Mouse (Mus musculus) MEL (cell line): ENCODE measurements around the gene Mrps34. TPM values are rescaled to one million over a fixed set of nuclear protein-coding genes. Genes with fewer than 3 reads are reported as not detected.

Source experiments
- DNase-seq: peaks from one replicate; pipeline ENCODE4 v3.0.0; 2011; ENCODE audit warnings: low read depth, low spot score
- H3K27ac ChIP-seq: 2 replicates; pipeline ENCODE4 v1.5.1; 2012; ENCODE audit warnings: low read depth, mild to moderate bottlenecking, control low read depth, low read length, moderate library complexity; ENCODE audit not compliant: control insufficient read depth
- H3K27me3 ChIP-seq, 2 experiments: fragments of 150-350 bp in 1 of 2; sonication (generic) in 1 of 2; 2 replicates each; pipeline ENCODE4 v1.6.1; 2012; ENCODE audit warnings: low read length in 2 of 2, mild to moderate bottlenecking in 2 of 2, improper control_type of control experiment in 1 of 2, moderate library complexity in 1 of 2; ENCODE audit not compliant: insufficient read depth in 2 of 2, control insufficient read depth in 1 of 2
- H3K36me3 ChIP-seq, 2 experiments: 2 replicates each; pipeline ENCODE4 v1.6.1; 2012 to 2014; ENCODE audit warnings: low read length in 2 of 2, improper control_type of control experiment in 1 of 2, inconsistent platforms in 1 of 2, mild to moderate bottlenecking in 1 of 2; ENCODE audit not compliant: insufficient read depth in 2 of 2, control insufficient read depth in 1 of 2
- H3K4me1 ChIP-seq, 2 experiments: fragments of 150-350 bp in 1 of 2; sonication (generic) in 1 of 2; 2 replicates each; pipeline ENCODE4 v1.6.1; 2012; ENCODE audit warnings: low read length in 2 of 2, improper control_type of control experiment in 1 of 2, mild to moderate bottlenecking in 1 of 2; ENCODE audit not compliant: insufficient read depth in 2 of 2, control insufficient read depth in 1 of 2
- H3K4me3 ChIP-seq, 2 experiments: fragments of 150-350 bp in 1 of 2; sonication (generic) in 1 of 2; 2 replicates each; pipeline ENCODE4 v1.5.1; 2012; ENCODE audit warnings: low read depth in 2 of 2, low read length in 2 of 2, mild to moderate bottlenecking in 2 of 2, moderate library complexity in 2 of 2, control low read depth in 1 of 2, improper control_type of control experiment in 1 of 2; ENCODE audit not compliant: control insufficient read depth in 1 of 2, insufficient read depth in 1 of 2
- H3K79me2 ChIP-seq: 2 replicates; pipeline ENCODE4 v1.6.1; 2012; ENCODE audit warnings: mild to moderate bottlenecking, low read length, moderate library complexity; ENCODE audit not compliant: control insufficient read depth, poor library complexity, insufficient read depth
- H3K9ac ChIP-seq: 2 replicates; pipeline ENCODE4 v1.6.1; 2012; ENCODE audit warnings: low read depth, mild to moderate bottlenecking, control low read depth, low read length, moderate library complexity; ENCODE audit not compliant: control insufficient read depth, poor library complexity, severe bottlenecking
- H3K9me3 ChIP-seq: fragments of 150-350 bp; sonication (generic); replicated peaks from 2 replicates; pipeline ENCODE4 v1.6.1; 2012; ENCODE audit warnings: mild to moderate bottlenecking, low read length, improper control_type of control experiment, moderate library complexity; ENCODE audit not compliant: insufficient read depth
- CHD1 ChIP-seq: IDR thresholded peaks from 2 replicates; pipeline ENCODE4 v1.6.1; 2012; ENCODE audit warnings: low read depth, mild to moderate bottlenecking, inconsistent platforms, low read length, improper control_type of control experiment
- MAFK ChIP-seq: IDR thresholded peaks from 2 replicates; pipeline ENCODE4 v1.6.1; 2011; ENCODE audit warnings: low read depth, mild to moderate bottlenecking, low read length, improper control_type of control experiment, borderline replicate concordance
- MAX ChIP-seq: IDR thresholded peaks from 2 replicates; pipeline ENCODE4 v1.6.1; 2011; ENCODE audit warnings: low read length, improper control_type of control experiment
- MAZ ChIP-seq: IDR thresholded peaks from 2 replicates; pipeline ENCODE4 v1.6.1; 2012; ENCODE audit warnings: low read depth, mild to moderate bottlenecking, inconsistent platforms, low read length, improper control_type of control experiment
- MYC ChIP-seq: IDR thresholded peaks from 2 replicates; pipeline ENCODE4 v1.6.1; 2011; ENCODE audit warnings: low read depth, mild to moderate bottlenecking, low read length, improper control_type of control experiment, moderate library complexity
- POLR2A ChIP-seq, 2 experiments: IDR thresholded peaks; 2 replicates each; pipeline ENCODE4 v1.6.1; 2011 to 2012; ENCODE audit warnings: low read length in 2 of 2, mild to moderate bottlenecking in 2 of 2, control low read depth in 1 of 2, improper control_type of control experiment in 1 of 2, low read depth in 1 of 2, moderate library complexity in 1 of 2; ENCODE audit not compliant: control insufficient read depth in 1 of 2, insufficient read depth in 1 of 2, poor library complexity in 1 of 2
- POLR2AphosphoS2 ChIP-seq: IDR thresholded peaks from 2 replicates; pipeline ENCODE4 v1.6.1; 2011; ENCODE audit warnings: low read length, improper control_type of control experiment
- RAD21 ChIP-seq: IDR thresholded peaks from 2 replicates; pipeline ENCODE4 v1.6.1; 2011; ENCODE audit warnings: mild to moderate bottlenecking, low read depth, low read length, improper control_type of control experiment
- SMC3 ChIP-seq: IDR thresholded peaks from 2 replicates; pipeline ENCODE4 v1.6.1; 2011; ENCODE audit warnings: low read depth, low read length, improper control_type of control experiment
- USF2 ChIP-seq, 2 experiments: IDR thresholded peaks; 2 replicates each; pipeline ENCODE4 v1.6.1; 2011 to 2012; ENCODE audit warnings: improper control_type of control experiment in 2 of 2, low read length in 2 of 2, borderline replicate concordance in 1 of 2, inconsistent platforms in 1 of 2, low read depth in 1 of 2, mild to moderate bottlenecking in 1 of 2; ENCODE audit not compliant: insufficient read depth in 1 of 2
- polyA plus RNA-seq, 2 experiments: library from polyadenylated mRNA; stranded (reverse) in 1 of 2; unstranded in 1 of 2; fragments of >175 nt in 1 of 2; fragments of >200 nt in 1 of 2; gene quantifications; 2 replicates each; pipeline versions ENCODE4 v1.2.1 to v1.2.4; 2012; ENCODE audit warnings: low replicate concordance in 2 of 2, low read depth in 1 of 2; ENCODE audit not compliant: insufficient read length in 2 of 2, insufficient read depth in 1 of 2, missing spikeins in 1 of 2
- total RNA-seq: library from RNA; depleted of rRNA; stranded (reverse); fragments of 300-350 nt; gene quantifications from 2 replicates; pipeline ENCODE4 v1.2.3, GENCODE M21; 2012

The Mrps34 gene
- total and polyA plus RNA-seq, 3 experiments: 74.8 to 82.0 TPM; not detected in 1

DNA sequence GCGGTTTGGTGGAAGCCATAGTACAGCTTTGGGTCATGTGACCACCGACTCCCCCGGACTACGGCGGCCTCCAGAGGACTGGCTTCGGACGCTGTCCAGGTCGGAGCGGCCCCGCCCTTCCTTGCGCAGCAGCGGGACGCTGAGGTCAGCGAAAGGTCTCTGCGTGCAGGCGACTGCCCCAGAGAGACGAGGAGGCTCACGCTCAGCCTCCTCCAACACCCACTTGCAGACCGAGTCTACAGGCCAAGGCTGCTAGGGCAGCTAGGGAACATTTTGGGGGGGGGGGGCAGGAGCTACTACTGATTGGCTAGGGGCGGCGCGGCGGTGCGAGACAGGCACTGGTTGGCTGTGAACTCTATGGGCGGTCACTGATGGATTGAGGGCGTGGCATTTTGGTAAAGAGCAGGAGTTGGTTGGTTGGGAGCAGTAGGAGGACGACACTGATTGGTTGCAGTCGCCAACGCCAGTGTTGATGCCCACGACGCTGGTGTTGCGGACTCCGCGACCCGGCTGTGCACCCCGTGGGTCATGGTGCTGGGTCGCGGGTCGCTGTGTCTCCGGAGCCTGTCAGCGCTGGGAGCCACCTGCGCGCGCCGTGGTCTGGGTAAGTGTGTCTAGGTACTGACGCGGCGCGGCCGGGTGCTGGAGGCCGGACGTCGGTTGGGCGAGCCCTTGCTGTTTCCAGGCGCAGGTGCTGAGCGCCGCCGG lies 44.7 kb upstream of the Mrps34 start, which contains the start of gene Fahd1 (continued):
- TF ChIP-seq RAD21 (no peak), MYC (0 out of 2 replicates have a peak, but pooled peaks have one; percentile 4), SMC3 (no peak), POLR2A (IDR thresholded peaks at IDR 0.05; ENCODE audit: control insufficient read depth in 1 of 2, insufficient read depth in 1 of 2, low read depth in 1 of 2, low read length in 2 of 2, poor library complexity in 1 of 2) (peak; percentile 81 to 91)

DNA sequence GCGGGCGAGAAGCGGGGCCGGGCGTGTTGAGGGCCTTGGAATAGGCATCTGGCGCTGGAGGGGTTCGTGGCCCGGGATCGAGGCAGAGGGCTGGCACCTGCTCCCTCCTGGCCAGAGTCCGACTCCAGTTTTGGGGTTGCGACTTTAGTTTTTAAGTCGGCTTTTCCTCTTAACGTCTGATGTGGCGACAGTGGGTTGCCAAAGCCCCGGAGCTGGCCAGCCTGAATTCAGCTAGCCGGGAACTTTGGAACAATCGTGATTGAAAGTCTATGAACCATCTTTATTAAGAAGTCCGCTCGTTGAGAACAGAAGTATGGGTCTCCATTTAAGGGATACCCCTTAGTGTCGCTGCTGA lies 44.2 kb upstream of the Mrps34 start:
- Histone ChIP-seq H3K79me2 (peaks cover 3% of the 10 kb centered on the region; the same call in 1 of the 2 replicates), H3K27ac (no peak overlapping the region), H3K9ac (peak overlapping the region; percentile 78), H3K27me3 (no peaks in the 10 kb centered on the region), H3K4me1 (peaks cover 0 to 15% of the 10 kb centered on the region in 2 experiments; a peak in 2 of 4 replicates), H3K9me3 (no peaks in the 10 kb centered on the region), H3K36me3 (peaks cover 0 to 13% of the 10 kb centered on the region in 2 experiments; a peak in 2 of 4 replicates), H3K4me3 (peak overlapping the region; percentile 84 to 88)
- DNase-seq: no peak
- TF ChIP-seq MAFK: no peak

DNA sequence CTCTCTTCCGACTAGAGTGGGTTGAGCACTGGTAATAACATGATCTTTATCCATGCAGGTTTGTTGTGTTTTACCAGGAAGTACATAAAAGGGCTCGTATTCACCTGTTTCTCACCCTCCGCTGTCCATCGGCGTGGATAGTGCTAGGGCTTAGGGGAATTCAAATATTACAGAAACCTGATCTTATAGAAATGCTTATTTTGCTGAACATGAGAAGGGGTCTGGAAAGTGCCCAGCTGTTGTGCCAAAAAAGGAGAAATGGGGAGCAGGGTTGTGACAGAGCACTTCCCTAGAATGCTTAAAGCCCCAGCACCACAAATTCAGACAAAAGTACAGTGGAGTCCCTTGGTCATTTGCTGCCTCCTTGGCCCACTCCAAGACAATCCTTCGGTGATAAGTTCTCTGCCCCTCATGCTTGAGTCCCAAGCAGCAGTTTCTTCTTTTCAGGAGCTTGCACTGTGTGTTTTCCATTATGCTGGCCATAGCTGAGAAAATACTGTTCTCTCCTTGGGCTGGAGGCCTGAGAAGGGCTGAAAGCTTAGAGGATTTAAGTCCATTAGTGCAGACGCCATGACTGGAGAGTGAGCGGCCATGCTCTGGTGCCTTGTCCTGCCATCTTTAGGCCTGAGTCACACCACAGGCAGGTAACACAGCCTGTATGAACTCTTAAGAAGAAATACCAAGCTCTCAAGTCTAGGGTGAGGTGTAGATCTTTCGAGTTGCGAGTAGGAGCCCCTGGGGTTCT lies 43.4 kb upstream of the Mrps34 start:
- Histone ChIP-seq H3K9me3 (no peaks in the 10 kb centered on the region), H3K4me1 (peaks cover 0 to 15% of the 10 kb centered on the region in 2 experiments; a peak in 2 of 4 replicates), H3K9ac (peak overlapping the region; percentile 78), H3K79me2 (peaks cover 3% of the 10 kb centered on the region; the same call in 1 of the 2 replicates), H3K36me3 (peaks cover 0 to 13% of the 10 kb centered on the region in 2 experiments; a peak in 2 of 4 replicates), H3K27ac (no peak overlapping the region), H3K27me3 (no peaks in the 10 kb centered on the region), H3K4me3 (peak overlapping the region; percentile 84 to 88)
- peak; percentile 34 for DNase-seq
- no peak for TF ChIP-seq CHD1
- no peak for TF ChIP-seq MAX
- no peak for TF ChIP-seq POLR2A (IDR thresholded peaks at IDR 0.05; ENCODE audit: control insufficient read depth in 1 of 2, insufficient read depth in 1 of 2, low read depth in 1 of 2, low read length in 2 of 2, poor library complexity in 1 of 2)
- TF ChIP-seq USF2 (IDR thresholded peaks at IDR 0.05; ENCODE audit: borderline replicate concordance in 1 of 2, insufficient read depth in 1 of 2, low read depth in 1 of 2, low read length in 2 of 2): no peak
- no peak for TF ChIP-seq MAZ
- TF ChIP-seq POLR2AphosphoS2: no peak
